Mouse (Mus musculus) myocyte (in vitro differentiated cells): Measurements from ENCODE around the gene Ifnl2.
"Not testable (repeated sequence)": the region's sequence is repeated elsewhere in the genome, so short reads cannot be mapped to it uniquely, and the experiment has no call there.

Experiments
- CEBPB ChIP-seq: IDR thresholded peaks from 2 replicates; pipeline ENCODE4 v1.6.1; 2011; ENCODE audit warnings: mild to moderate bottlenecking, moderate library complexity; ENCODE audit not compliant: poor library complexity, insufficient read depth, severe bottlenecking
- MAX ChIP-seq: IDR thresholded peaks from one replicate; pipeline ENCODE4 v1.6.1; 2011; ENCODE audit warnings: low read depth, mild to moderate bottlenecking, control low read depth
- POLR2A ChIP-seq: IDR thresholded peaks from one replicate; pipeline ENCODE4 v1.6.1; 2011; ENCODE audit warnings: low read depth, mild to moderate bottlenecking, control low read depth, moderate library complexity; ENCODE audit not compliant: insufficient read length

DNA sequence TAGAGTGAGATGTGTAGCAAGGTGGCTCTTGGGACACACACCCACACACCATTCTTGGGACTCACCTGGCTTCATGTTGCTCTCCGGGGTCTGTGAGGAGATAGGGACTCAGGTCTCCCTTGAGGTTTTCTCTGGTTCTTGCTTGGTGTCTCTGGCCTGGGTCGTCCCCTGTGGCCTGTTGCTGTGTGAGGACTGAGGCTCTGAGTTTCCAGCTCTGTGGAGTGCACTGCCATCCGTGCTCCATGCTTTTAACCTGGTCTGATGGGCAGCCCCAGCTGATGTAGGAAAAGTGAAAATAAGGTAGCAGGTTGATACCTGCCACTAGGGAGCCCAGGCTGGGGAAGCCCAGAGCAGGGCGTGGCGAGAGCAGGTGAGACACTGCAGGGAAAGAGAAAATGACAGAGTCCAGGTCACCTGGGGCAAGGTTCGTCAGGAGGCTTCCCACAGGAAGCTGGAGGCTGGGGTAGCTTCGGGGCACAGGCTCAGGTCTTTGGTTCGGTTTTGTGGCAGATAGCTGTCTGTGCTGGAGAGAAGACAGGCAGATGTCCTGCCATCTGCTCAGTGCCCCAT lies at the start of gene Ifnl2:
- TF ChIP-seq MAX, CEBPB, POLR2A: not testable (repeated sequence)
